Mouse (Mus musculus) stomach, embryonic 14.5 days (tissue): Measurements from ENCODE around the gene Mvb12a. TPM values are rescaled to one million over a fixed set of nuclear protein-coding genes. Genes with fewer than 3 reads are reported as not detected.

Source experiments
- ATAC-seq: fragments of 200-750 bp; cut with Nextera tagmentation; 2 replicates; pipeline ENCODE4 v1.8.0; 2017; ENCODE audit warnings: low read depth, moderate TSS enrichment; ENCODE audit not compliant: insufficient number of reproducible peaks, insufficient read depth, low FRiP score
- H3K27ac ChIP-seq: fragments of 300-500 bp; sonication (generic); 2 replicates; pipeline ENCODE4 v1.5.1; 2014; ENCODE audit warnings: mild to moderate bottlenecking, low read length, moderate library complexity, mixed read lengths
- H3K27me3 ChIP-seq: fragments of 300-500 bp; sonication (generic); 2 replicates; pipeline ENCODE4 v1.6.1; 2014; ENCODE audit warnings: low read length, control low read depth, mixed read lengths; ENCODE audit not compliant: control insufficient read depth, insufficient read depth
- H3K36me3 ChIP-seq: fragments of 300-500 bp; sonication (generic); 2 replicates; pipeline ENCODE4 v1.6.1; 2014; ENCODE audit warnings: mild to moderate bottlenecking, control low read depth, low read length, moderate library complexity, mixed read lengths; ENCODE audit not compliant: control insufficient read depth, insufficient read depth
- H3K4me1 ChIP-seq: fragments of 300-500 bp; sonication (generic); 2 replicates; pipeline ENCODE4 v1.6.1; 2014; ENCODE audit warnings: low read length, control low read depth, mixed read lengths; ENCODE audit not compliant: control insufficient read depth, insufficient read depth
- H3K4me2 ChIP-seq: fragments of 300-500 bp; sonication (generic); replicated peaks from 2 replicates; pipeline ENCODE4 v1.6.1; 2014; ENCODE audit warnings: low read depth, low read length, control low read depth
- H3K4me3 ChIP-seq: fragments of 300-500 bp; sonication (generic); 2 replicates; pipeline ENCODE4 v1.5.1; 2014; ENCODE audit warnings: low read depth, low read length, control low read depth
- H3K9ac ChIP-seq: fragments of 300-500 bp; sonication (generic); replicated peaks from 2 replicates; pipeline ENCODE4 v1.6.1; 2014; ENCODE audit warnings: low read depth, mild to moderate bottlenecking, control low read depth, low read length, moderate library complexity, mixed read lengths
- H3K9me3 ChIP-seq: fragments of 300-500 bp; sonication (generic); 2 replicates; pipeline ENCODE4 v1.6.1; 2016; ENCODE audit warnings: low read depth, low read length, control low read depth; ENCODE audit not compliant: control insufficient read depth
- WGBS: fragments of 180-500 bp; shearing (Covaris S2); extraction: QIAGEN DNeasy Blood & Tissue Kit; methylation state at CpG from one replicate; pipeline ENCODE4 v1.1.7; 2014; 5-methylcytosine and 5-hydroxymethylcytosine counted together
- polyA plus RNA-seq: library from polyadenylated mRNA; unstranded; fragments of >200 nt; fragmentation: Nextera tagmentation; extraction: Ambion mirVana; gene quantifications from 2 replicates; pipeline ENCODE4 v1.2.1, GENCODE M21; 2014

The Mvb12a gene
- polyA plus RNA-seq, 1 experiment from 2014 or later: 105 TPM

DNA sequence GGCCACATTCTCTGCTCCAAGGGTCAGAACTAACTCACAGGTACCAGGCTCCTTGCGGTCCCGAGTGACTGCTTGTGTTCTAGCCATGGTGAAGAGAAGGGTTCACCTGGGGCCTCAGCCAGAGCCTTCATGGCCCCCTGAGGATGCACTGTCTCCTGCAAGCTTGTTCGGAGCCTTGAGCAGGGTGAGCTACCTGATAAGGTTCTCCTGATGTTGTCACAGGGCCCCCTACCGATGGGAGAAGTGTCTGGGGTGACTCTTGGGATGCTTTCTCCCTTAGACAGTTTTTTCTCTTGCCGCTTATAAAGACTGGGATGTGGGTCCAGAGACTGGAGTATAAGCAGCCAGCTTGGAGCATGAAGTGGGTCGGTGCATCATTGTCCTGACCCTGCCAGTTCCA is 53.7 kb downstream of the Mvb12a start:
- no peaks in the 10 kb centered on the region for H3K9me3 ChIP-seq
- peaks cover 12% of the 10 kb centered on the region; the same call in 1 of the 2 replicates for H3K4me1 ChIP-seq
- no peak for ATAC-seq
- no peak overlapping the region; the same call in 1 of the 2 replicates for H3K9ac ChIP-seq
- no peak overlapping the region for H3K4me2 ChIP-seq
- 57% methylated on average over 6 of the region's 6 CpGs for WGBS
- no peak overlapping the region for H3K4me3 ChIP-seq
- H3K27me3 ChIP-seq: no peaks in the 10 kb centered on the region
- no peak overlapping the region for H3K27ac ChIP-seq
- H3K36me3 ChIP-seq: peaks cover 6% of the 10 kb centered on the region

DNA sequence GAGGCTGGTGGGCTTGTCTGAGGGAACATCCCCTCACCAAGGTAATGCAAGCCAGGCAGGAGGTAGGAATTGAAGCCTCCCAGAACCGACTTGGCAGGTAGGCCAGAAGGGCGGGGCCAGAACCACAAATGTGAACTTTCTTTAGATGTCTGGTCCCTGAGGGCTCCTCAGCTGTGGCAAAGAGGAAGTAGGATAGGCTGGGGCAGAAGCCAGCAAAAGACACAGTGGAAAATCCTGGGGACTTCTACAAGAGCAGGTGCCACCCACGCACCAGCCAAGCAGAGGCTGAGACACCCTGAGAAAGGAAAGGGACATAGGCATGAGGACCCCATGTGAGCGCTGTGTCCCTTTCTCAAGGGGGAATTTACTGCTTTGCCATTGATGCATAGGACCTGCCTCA is 54.1 kb downstream of the Mvb12a start:
- Histone ChIP-seq H3K4me2 (no peak overlapping the region), H3K9ac (no peak overlapping the region), H3K27me3 (no peaks in the 10 kb centered on the region), H3K9me3 (no peaks in the 10 kb centered on the region), H3K36me3 (peaks cover 6% of the 10 kb centered on the region), H3K27ac (no peak overlapping the region), H3K4me1 (peaks cover 12% of the 10 kb centered on the region; the same call in 1 of the 2 replicates), H3K4me3 (no peak overlapping the region)
- no peak for ATAC-seq
- 75% methylated on average over 4 of the region's 4 CpGs for WGBS

DNA sequence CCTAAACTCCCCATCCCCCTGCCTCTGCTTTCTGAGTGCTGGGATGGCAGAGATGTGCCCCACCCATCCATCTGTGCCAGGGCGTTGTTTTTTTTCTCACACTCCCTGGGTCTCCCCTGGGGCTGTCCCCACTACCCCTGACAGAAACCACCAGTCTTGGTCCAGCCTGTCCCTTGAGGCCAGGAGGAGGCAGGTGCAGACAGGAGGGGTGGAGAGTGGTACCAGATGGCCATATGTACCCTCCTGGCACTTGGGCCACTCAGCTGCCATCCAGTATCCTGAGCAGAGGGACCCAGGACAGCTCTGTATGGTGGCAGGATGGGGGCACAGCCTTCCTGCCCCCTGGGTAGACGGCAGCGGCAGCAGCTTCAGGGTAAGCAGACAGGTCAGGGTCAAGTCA is 54.7 kb downstream of the Mvb12a start, which contains the start of gene Fam129c:
Gene Fam129c (plus strand): TSS at position 198 of the 400 bp plus-strand sequence.
- peaks cover 6% of the 10 kb centered on the region for H3K36me3 ChIP-seq
- H3K27ac ChIP-seq: no peak within 1 kb of the TSS
- no peak within 1 kb of the TSS for H3K4me2 ChIP-seq
- peaks cover 18% of the 10 kb centered on the region for H3K4me1 ChIP-seq
- H3K9me3 ChIP-seq: no peaks in the 10 kb centered on the region
- H3K27me3 ChIP-seq: 0 out of 2 replicates have a peak, but pooled peaks cover under 1% of the 10 kb centered on the region
- H3K4me3 ChIP-seq: no peak within 1 kb of the TSS
- no peak for ATAC-seq
- WGBS: 89% methylated on average over 3 of the region's 3 CpGs
- H3K9ac ChIP-seq: no peak within 1 kb of the TSS; the same call in 1 of the 2 replicates

Other genes with a start within 250 kb of the Mvb12a start
- 106 and 108 TPM in 2 replicates for gene Use1, start 176.1 kb upstream of the Mvb12a start, polyA plus RNA-seq
- 3.8 TPM in 2 replicates for gene Ocel1, start 171.6 kb upstream of the Mvb12a start, polyA plus RNA-seq
- 52.7 and 65.5 TPM in 2 replicates for gene Nr2f6, start 161.0 kb upstream of the Mvb12a start, polyA plus RNA-seq
- gene Ushbp1, start 147.1 kb upstream of the Mvb12a start, polyA plus RNA-seq: 8.6 and 9.6 TPM in 2 replicates
- gene Babam1, start 146.1 kb upstream of the Mvb12a start, polyA plus RNA-seq: 92.2 and 94.2 TPM in 2 replicates
- gene Ankle1, start 136.9 kb upstream of the Mvb12a start, polyA plus RNA-seq: 30.9 and 39.8 TPM in 2 replicates
- gene Abhd8, start 79.3 kb upstream of the Mvb12a start, polyA plus RNA-seq: 28.4 and 30.0 TPM in 2 replicates
- 139 and 154 TPM in 2 replicates for gene Mrpl34, start 78.0 kb upstream of the Mvb12a start, polyA plus RNA-seq
- 94.8 and 98.9 TPM in 2 replicates for gene Dda1, start 73.7 kb upstream of the Mvb12a start, polyA plus RNA-seq
- 2.3 TPM in 2 replicates for gene Ano8, start 57.0 kb upstream of the Mvb12a start, polyA plus RNA-seq
- 7.1 and 7.2 TPM in 2 replicates for gene Gtpbp3, start 54.8 kb upstream of the Mvb12a start, polyA plus RNA-seq
- gene Plvap, start 31.2 kb upstream of the Mvb12a start, polyA plus RNA-seq: 67.1 and 67.5 TPM in 2 replicates
- gene Ccdc194, start 17.2 kb upstream of the Mvb12a start, polyA plus RNA-seq: 0.41 and 0.58 TPM in 2 replicates
- gene Bst2, start 5.5 kb upstream of the Mvb12a start, polyA plus RNA-seq: 7.6 and 10.9 TPM in 2 replicates
- gene Tmem221, start 15.9 kb downstream of the Mvb12a start, polyA plus RNA-seq: 1.4 and 1.9 TPM in 2 replicates
- gene Nxnl1, start 23.7 kb downstream of the Mvb12a start, polyA plus RNA-seq: not detected in 2 replicates
- gene Slc27a1, start 26.0 kb downstream of the Mvb12a start, polyA plus RNA-seq: 28.2 and 29.4 TPM in 2 replicates
- 258 and 266 TPM in 2 replicates for gene Pgls, start 49.3 kb downstream of the Mvb12a start, polyA plus RNA-seq
- 3.4 and 4.5 TPM in 2 replicates for gene Fam129c, start 54.7 kb downstream of the Mvb12a start, polyA plus RNA-seq
- 87.6 and 89.1 TPM in 2 replicates for gene Colgalt1, start 68.1 kb downstream of the Mvb12a start, polyA plus RNA-seq
- gene Unc13a, start 128.8 kb downstream of the Mvb12a start, polyA plus RNA-seq: 1.4 and 1.7 TPM in 2 replicates
- gene Jak3, start 133.4 kb downstream of the Mvb12a start, polyA plus RNA-seq: 5.4 and 6.0 TPM in 2 replicates
- gene Insl3, start 146.3 kb downstream of the Mvb12a start, polyA plus RNA-seq: 1.3 and 1.7 TPM in 2 replicates
- gene B3gnt3, start 158.9 kb downstream of the Mvb12a start, polyA plus RNA-seq: 4.7 and 5.4 TPM in 2 replicates
- gene Fcho1, start 182.8 kb downstream of the Mvb12a start, polyA plus RNA-seq: 5.5 and 7.4 TPM in 2 replicates